In genomic region chr1:152576614-152577144, GRCm38 (mm10) we compare ENCODE assay signal across 10 mouse cellular contexts.
DNase-seq lines count a peak whose midpoint lies in the region; ATAC-seq and TF ChIP-seq lines count a peak whose summit lies in the region.
"Had no signal": no experiment of that assay in that cellular context is flagged by ENCODE, and none has a peak within 500 bp of the region (broad histone marks: within the 10 kb centered on the region; RNA-seq: fewer than 3 reads in every experiment).

No protein-coding gene starts in this region.

- H3K27me3 ChIP-seq in lung, postnatal 0 days (replicated peaks; ENCODE audit: insufficient read depth, low read length), result no peaks in the 10 kb centered on the region
- H3K27me3 ChIP-seq in midbrain, embryonic 16.5 days (ENCODE audit: control insufficient read depth, insufficient read depth, low read depth, low read length), result peaks cover 3% of the 10 kb centered on the region; the same call in 1 of the 2 replicates

- no peak overlapping the region for H3K27ac ChIP-seq in lung, postnatal 0 days (ENCODE audit: low read length)
- H3K27ac ChIP-seq in midbrain, embryonic 16.5 days (ENCODE audit: low read length), result 0 out of 2 replicates have a peak overlapping the region, but pooled peaks have one; percentile 17

- H3K9me3 ChIP-seq in lung, postnatal 0 days (ENCODE audit: low read length), result no peaks in the 10 kb centered on the region
- no peaks in the 10 kb centered on the region for H3K9me3 ChIP-seq in midbrain, embryonic 16.5 days (replicated peaks; ENCODE audit: control insufficient read depth, low read length, poor library complexity, severe bottlenecking)

- H3K4me1 ChIP-seq in lung, postnatal 0 days (ENCODE audit: insufficient read depth, low read depth, low read length), result peaks cover 17% of the 10 kb centered on the region; the same call in 1 of the 2 replicates
- peaks cover 19% of the 10 kb centered on the region for H3K4me1 ChIP-seq in midbrain, embryonic 16.5 days (ENCODE audit: control insufficient read depth, insufficient read depth, low read length)

- H3K9ac ChIP-seq in lung, postnatal 0 days (replicated peaks; ENCODE audit: low read depth), result no peak overlapping the region
- H3K9ac ChIP-seq in midbrain, embryonic 16.5 days (ENCODE audit: low read depth, low read length), result no peak overlapping the region

- H3K36me3 ChIP-seq in lung, postnatal 0 days (ENCODE audit: insufficient read depth, low read length), result no peaks in the 10 kb centered on the region
- no peaks in the 10 kb centered on the region for H3K36me3 ChIP-seq in midbrain, embryonic 16.5 days (ENCODE audit: control insufficient read depth, insufficient read depth, low read length)

- TF ChIP-seq EP300 in lung, postnatal 0 days (IDR thresholded peaks at IDR 0.05), result no peak

- no peak for TF ChIP-seq CTCF in lung, postnatal 0 days (IDR thresholded peaks at IDR 0.05)

- ATAC-seq in lung, postnatal 0 days, result no peak
- ATAC-seq in midbrain, embryonic 16.5 days, result no peak

- H3K4me2 ChIP-seq in lung, postnatal 0 days (replicated peaks; ENCODE audit: low read depth, low read length), result no peak overlapping the region
- H3K4me2 ChIP-seq in midbrain, embryonic 16.5 days (ENCODE audit: low read length), result no peak overlapping the region
- H3K4me2 ChIP-seq: heart, embryonic 11.5 days had no signal

- peak; percentile 27 for DNase-seq in adrenal gland, adult 2 months
- no peak for DNase-seq in adrenal gland, adult 18-20 months (ENCODE audit: low spot score in 2 of 2)
- peak; percentile 37 to 54 for DNase-seq in lung, adult 18-20 months
- DNase-seq in lung, postnatal 0 days (ENCODE audit: low spot score), result no peak
- DNase-seq in kidney, adult 18-20 months, result peak; percentile 73
- DNase-seq in layer of hippocampus, adult 8-10 months (ENCODE audit: low spot score in 2 of 2), result no peak
- DNase-seq in left cerebral cortex, adult 18-20 months (ENCODE audit: low spot score in 2 of 2), result no peak
- DNase-seq: layer of hippocampus, adult 9-11 months had no signal

- 41% methylated on average over 7 of the region's 7 CpGs for WGBS in lung, postnatal 0 days
- 16% methylated on average over 7 of the region's 7 CpGs for WGBS in midbrain, embryonic 16.5 days

- H3K4me3 ChIP-seq in lung, postnatal 0 days (ENCODE audit: low read depth, low read length), result no peak overlapping the region
- no peak overlapping the region for H3K4me3 ChIP-seq in midbrain, embryonic 16.5 days (ENCODE audit: low read depth, low read length)

Comparison
In these comparisons a context has a peak if more than half of its experiments do, and no peak if none do; other contexts are left out.
1. DNase-seq: peak in adrenal gland, adult 2 months (single experiment), lung, adult 18-20 months (2 of 2) and kidney, adult 18-20 months (single experiment); none in adrenal gland, adult 18-20 months (0 of 2), lung, postnatal 0 days (single experiment), layer of hippocampus, adult 8-10 months (0 of 2) and left cerebral cortex, adult 18-20 months (0 of 2).